Mouse (Mus musculus) stomach, embryonic 14.5 days (tissue): ENCODE results near the gene Map1lc3b. TPM values are rescaled to one million over a fixed set of nuclear protein-coding genes. Genes with fewer than 3 reads are reported as not detected.

Source experiments
- ATAC-seq: fragments of 200-750 bp; cut with Nextera tagmentation; 2 replicates; pipeline ENCODE4 v1.8.0; 2017; ENCODE audit warnings: low read depth, moderate TSS enrichment; ENCODE audit not compliant: insufficient number of reproducible peaks, insufficient read depth, low FRiP score
- H3K27ac ChIP-seq: fragments of 300-500 bp; sonication (generic); 2 replicates; pipeline ENCODE4 v1.5.1; 2014; ENCODE audit warnings: mild to moderate bottlenecking, low read length, moderate library complexity, mixed read lengths
- H3K27me3 ChIP-seq: fragments of 300-500 bp; sonication (generic); 2 replicates; pipeline ENCODE4 v1.6.1; 2014; ENCODE audit warnings: low read length, control low read depth, mixed read lengths; ENCODE audit not compliant: control insufficient read depth, insufficient read depth
- H3K36me3 ChIP-seq: fragments of 300-500 bp; sonication (generic); 2 replicates; pipeline ENCODE4 v1.6.1; 2014; ENCODE audit warnings: mild to moderate bottlenecking, control low read depth, low read length, moderate library complexity, mixed read lengths; ENCODE audit not compliant: control insufficient read depth, insufficient read depth
- H3K4me1 ChIP-seq: fragments of 300-500 bp; sonication (generic); 2 replicates; pipeline ENCODE4 v1.6.1; 2014; ENCODE audit warnings: low read length, control low read depth, mixed read lengths; ENCODE audit not compliant: control insufficient read depth, insufficient read depth
- H3K4me2 ChIP-seq: fragments of 300-500 bp; sonication (generic); replicated peaks from 2 replicates; pipeline ENCODE4 v1.6.1; 2014; ENCODE audit warnings: low read depth, low read length, control low read depth
- H3K4me3 ChIP-seq: fragments of 300-500 bp; sonication (generic); 2 replicates; pipeline ENCODE4 v1.5.1; 2014; ENCODE audit warnings: low read depth, low read length, control low read depth
- H3K9ac ChIP-seq: fragments of 300-500 bp; sonication (generic); replicated peaks from 2 replicates; pipeline ENCODE4 v1.6.1; 2014; ENCODE audit warnings: low read depth, mild to moderate bottlenecking, control low read depth, low read length, moderate library complexity, mixed read lengths
- H3K9me3 ChIP-seq: fragments of 300-500 bp; sonication (generic); 2 replicates; pipeline ENCODE4 v1.6.1; 2016; ENCODE audit warnings: low read depth, low read length, control low read depth; ENCODE audit not compliant: control insufficient read depth
- WGBS: fragments of 180-500 bp; shearing (Covaris S2); extraction: QIAGEN DNeasy Blood & Tissue Kit; methylation state at CpG from one replicate; pipeline ENCODE4 v1.1.7; 2014; 5-methylcytosine and 5-hydroxymethylcytosine counted together
- polyA plus RNA-seq: library from polyadenylated mRNA; unstranded; fragments of >200 nt; fragmentation: Nextera tagmentation; extraction: Ambion mirVana; gene quantifications from 2 replicates; pipeline ENCODE4 v1.2.1, GENCODE M21; 2014

The Map1lc3b gene
- polyA plus RNA-seq, 1 experiment from 2014 or later = 249 TPM

- Histone ChIP-seq H3K4me2 (no peak overlapping the region), H3K4me1 (peaks cover 45% of the 10 kb centered on the region), H3K27ac (no peak overlapping the region), H3K36me3 (no peaks in the 10 kb centered on the region; the same call in 1 of the 2 replicates), H3K9me3 (no peaks in the 10 kb centered on the region), H3K27me3 (no peaks in the 10 kb centered on the region), H3K4me3 (no peak overlapping the region), H3K9ac (no peak overlapping the region)
- 72% methylated on average over 12 of the region's 12 CpGs for WGBS
- ATAC-seq = no peak
Observed at GRCm38 (mm10) chr8:121647511-121648215, 57.5 kb downstream of the Map1lc3b start.

Other genes with a start within 250 kb of the Map1lc3b start
- gene 1700018B08Rik, start 46.0 kb upstream of the Map1lc3b start, polyA plus RNA-seq = not detected in 2 replicates
- gene Fbxo31, start 11.6 kb upstream of the Map1lc3b start, polyA plus RNA-seq = 14.2 and 15.0 TPM in 2 replicates
- 28.7 TPM in 2 replicates for gene Zcchc14, start 62.5 kb downstream of the Map1lc3b start, polyA plus RNA-seq
- 3.4 and 3.6 TPM in 2 replicates for gene Jph3, start 139.3 kb downstream of the Map1lc3b start, polyA plus RNA-seq
- 35.8 and 38.5 TPM in 2 replicates for gene Klhdc4, start 239.2 kb downstream of the Map1lc3b start, polyA plus RNA-seq